Mouse (Mus musculus) bone marrow, adult 2 months (tissue): ENCODE results near the gene Zfp239.

Source experiments
- CTCF ChIP-seq: fragments of 200-500 bp; IDR thresholded peaks from 2 replicates; pipeline ENCODE4 v1.5.1; 2011; ENCODE audit warnings: low read length, control low read depth; ENCODE audit not compliant: control insufficient read depth, insufficient read depth
- POLR2A ChIP-seq: fragments of 200-500 bp; IDR thresholded peaks from 2 replicates; pipeline ENCODE4 v1.6.1; 2011; ENCODE audit warnings: low read depth, mild to moderate bottlenecking, control low read depth, low read length, borderline replicate concordance; ENCODE audit not compliant: control insufficient read depth

- no peak for TF ChIP-seq CTCF
- no peak for TF ChIP-seq POLR2A
These were observed 18.5 kb downstream of the Zfp239 start for GRCm38 (mm10) chr6:117880394-117880838.
